Mouse (Mus musculus): ENCODE results near the gene Map6.

DNA sequence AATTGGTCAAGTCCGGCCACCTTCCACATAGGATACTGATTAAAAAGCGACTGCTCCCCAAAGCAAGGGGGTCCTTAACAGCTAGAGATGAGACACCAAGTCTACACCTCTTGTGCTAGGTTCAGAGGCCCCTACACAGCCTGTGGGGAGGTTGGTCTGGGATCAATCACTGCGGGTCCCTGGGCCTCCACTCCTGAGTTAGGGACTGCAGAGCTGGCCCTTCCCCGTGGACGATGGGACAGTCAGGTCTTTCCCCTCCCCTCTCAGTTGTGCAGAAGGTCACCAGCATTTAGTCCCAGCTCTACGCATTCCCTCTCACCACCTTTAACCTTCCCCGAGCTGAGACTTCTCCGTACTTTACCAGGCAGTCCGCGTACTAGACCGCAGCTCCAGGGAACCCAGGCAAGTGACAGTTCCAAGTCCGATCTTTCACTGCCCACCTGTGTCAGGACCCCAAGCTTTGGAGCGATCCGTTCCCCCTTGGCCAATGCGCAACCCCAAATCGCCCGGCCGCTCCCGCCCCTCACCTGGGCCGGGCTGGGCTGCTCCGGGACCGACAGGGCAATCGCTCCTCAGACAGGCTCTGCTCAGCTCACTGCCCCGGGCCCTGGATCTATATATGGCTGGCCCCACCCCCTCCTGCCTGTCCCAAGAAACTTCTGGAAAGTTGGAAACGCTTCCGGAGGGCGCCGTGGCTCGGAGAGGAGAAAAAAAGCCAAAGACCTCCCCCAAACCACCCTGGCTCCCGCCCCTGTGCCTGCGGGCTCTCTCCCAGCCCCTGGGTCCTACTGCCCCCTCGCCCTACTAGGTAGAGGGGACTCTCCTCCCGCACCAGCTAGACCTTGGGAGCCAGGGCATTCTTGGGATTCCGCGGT is 85.5 kb downstream of the Map6 start, which contains the start of gene Serpinh1:
- TF ChIP-seq CTCF (IDR thresholded peaks at IDR 0.05; ENCODE audit: low read depth) (peak; percentile 21; the same call in 1 of the 2 replicates), EP300 (optimal IDR thresholded peaks at IDR 0.05) (no peak)
